ENCODE assay signal across 12 mouse cellular contexts in the genomic region with DNA sequence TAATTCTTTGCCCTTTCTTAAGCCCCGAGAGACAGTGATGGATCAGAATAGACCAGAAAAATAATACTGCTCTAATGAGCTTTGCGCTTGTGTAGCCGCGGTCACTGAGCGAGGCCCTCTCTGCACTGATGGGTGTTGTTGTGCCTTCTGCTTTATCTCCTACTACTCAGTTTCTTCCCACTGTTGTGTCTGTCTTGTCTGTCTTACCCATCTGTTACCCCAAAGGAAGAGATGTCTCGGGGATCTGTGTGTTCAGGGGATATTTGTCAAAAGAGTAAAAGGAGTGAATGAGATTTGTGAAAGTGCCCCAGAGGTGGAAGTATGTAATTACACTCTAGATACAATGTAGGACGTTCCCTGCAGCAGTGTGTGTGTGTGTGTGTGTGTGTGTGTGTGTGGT. TPM values are rescaled to one million over a fixed set of nuclear protein-coding genes. Genes with fewer than 3 reads are reported as not detected.
DNase-seq lines count a peak whose midpoint lies in the region; ATAC-seq and TF ChIP-seq lines count a peak whose summit lies in the region.
"Had no signal": no experiment of that assay in that cellular context is flagged by ENCODE, and none has a peak within 500 bp of the region (broad histone marks: within the 10 kb centered on the region; RNA-seq: fewer than 3 reads in every experiment).

No protein-coding gene starts in this region.

- ATAC-seq in intestine, embryonic 16.5 days = peak; percentile 52
- peak; percentile 47 for ATAC-seq in stomach, embryonic 15.5 days (ENCODE audit: insufficient read depth, low FRiP score, low read depth)

- H3K36me3 ChIP-seq in intestine, embryonic 16.5 days (ENCODE audit: control insufficient read depth, insufficient read depth, low read length) = no peaks in the 10 kb centered on the region
- no peaks in the 10 kb centered on the region for H3K36me3 ChIP-seq in stomach, embryonic 15.5 days
- H3K36me3 ChIP-seq: hindbrain, embryonic 15.5 days; limb, embryonic 13.5 days had no signal

- DNase-seq in layer of hippocampus, adult 9-10 months (ENCODE audit: low spot score) = peak; percentile 11
- DNase-seq in layer of hippocampus, postnatal 36 days = no peak
- peak; percentile 19 for DNase-seq in brain, embryonic 14.5 days (ENCODE audit: low read depth)
- no peak for DNase-seq in kidney, postnatal 4 days
- DNase-seq in left cerebral cortex, postnatal 10 days (ENCODE audit: extremely low spot score in 1 of 2, low spot score in 2 of 2) = no peak
- DNase-seq: cerebellum, postnatal 14 days; lung, postnatal 36 days had no signal

- no peak overlapping the region for H3K4me3 ChIP-seq in intestine, embryonic 16.5 days (ENCODE audit: low read length)
- no peak overlapping the region for H3K4me3 ChIP-seq in stomach, embryonic 15.5 days (replicated peaks)
- H3K4me3 ChIP-seq: hindbrain, embryonic 15.5 days; limb, embryonic 13.5 days had no signal

- no peak overlapping the region for H3K4me2 ChIP-seq in intestine, embryonic 16.5 days (ENCODE audit: low read depth, low read length)
- H3K4me2 ChIP-seq in stomach, embryonic 15.5 days = 0 out of 2 replicates have a peak overlapping the region, but pooled peaks have one; percentile 2
- H3K4me2 ChIP-seq: hindbrain, embryonic 15.5 days; limb, embryonic 13.5 days had no signal

- 41% methylated on average over 7 of the region's 7 CpGs for WGBS in intestine, embryonic 16.5 days
- 44% methylated on average over 7 of the region's 7 CpGs for WGBS in stomach, embryonic 15.5 days

- no peaks in the 10 kb centered on the region for H3K4me1 ChIP-seq in intestine, embryonic 16.5 days (ENCODE audit: control insufficient read depth, insufficient read depth, low read length)
- 0 out of 2 replicates have a peak, but pooled peaks cover 3% of the 10 kb centered on the region for H3K4me1 ChIP-seq in stomach, embryonic 15.5 days
- H3K4me1 ChIP-seq: hindbrain, embryonic 15.5 days; limb, embryonic 13.5 days had no signal

- H3K27ac ChIP-seq in intestine, embryonic 16.5 days (ENCODE audit: low read length) = peak overlapping the region; percentile 52; the same call in 1 of the 2 replicates
- H3K27ac ChIP-seq in stomach, embryonic 15.5 days = peak overlapping the region; percentile 36
- H3K27ac ChIP-seq: hindbrain, embryonic 15.5 days; limb, embryonic 13.5 days had no signal

- no peaks in the 10 kb centered on the region for H3K27me3 ChIP-seq in intestine, embryonic 16.5 days (replicated peaks; ENCODE audit: control insufficient read depth, insufficient read depth, low read length)
- H3K27me3 ChIP-seq in stomach, embryonic 15.5 days (replicated peaks) = no peaks in the 10 kb centered on the region
- H3K27me3 ChIP-seq: hindbrain, embryonic 15.5 days; limb, embryonic 13.5 days had no signal

- TF ChIP-seq POLR2A in brain, embryonic 14.5 days (IDR thresholded peaks at IDR 0.05; ENCODE audit: borderline replicate concordance, extremely low read depth, insufficient read depth, insufficient read length, poor library complexity, severe bottlenecking) = no peak

- no peak overlapping the region for H3K9ac ChIP-seq in intestine, embryonic 16.5 days (ENCODE audit: low read depth, low read length)
- H3K9ac ChIP-seq in stomach, embryonic 15.5 days = no peak overlapping the region
- H3K9ac ChIP-seq: hindbrain, embryonic 15.5 days; limb, embryonic 13.5 days had no signal

- H3K9me3 ChIP-seq in intestine, embryonic 16.5 days (ENCODE audit: control insufficient read depth, low read length) = peaks cover 3% of the 10 kb centered on the region; the same call in 1 of the 2 replicates
- no peaks in the 10 kb centered on the region for H3K9me3 ChIP-seq in stomach, embryonic 15.5 days
- H3K9me3 ChIP-seq: hindbrain, embryonic 15.5 days; limb, embryonic 13.5 days had no signal

- intact Hi-C loops in left cerebral cortex, postnatal 10 days (cut with DNase I) = no loop called here

- TF ChIP-seq CTCF in brain, embryonic 14.5 days (IDR thresholded peaks at IDR 0.05; ENCODE audit: borderline replicate concordance, extremely low read depth, insufficient read depth, insufficient read length) = no peak

RNA-seq across cellular contexts. Expression of a gene that starts 16.1 kb away (rescaled TPM):
- total RNA-seq in layer of hippocampus, postnatal 36 days (2021) = 1 to 10 TPM; 3.1 to 3.3 TPM
- 4.4 and 8.0 TPM in 2 replicates for polyA plus RNA-seq in brain, embryonic 14.5 days (2012; rRNA removed)
- 7.6 and 7.8 TPM in 2 replicates for polyA plus RNA-seq in intestine, embryonic 16.5 days (2015; fragmentation: Nextera tagmentation; extraction: Ambion mirVana)
- polyA plus RNA-seq in stomach, embryonic 15.5 days (2015; fragmentation: Nextera tagmentation; extraction: Ambion mirVana) = 12.5 and 17.9 TPM in 2 replicates
- total RNA-seq in left cerebral cortex, postnatal 10 days (2021) = 1 to 10 TPM; 8.2 TPM
- total RNA-seq: neutrophil, adult 5-6 weeks had no signal

RNA-seq across cellular contexts. Expression of a gene that starts 38.3 kb away (rescaled TPM):
- total RNA-seq in layer of hippocampus, postnatal 36 days (2021) = 100 to 1,000 TPM in 1 of 2 experiments, 10 to 100 TPM in 1; 93.1 to 101 TPM
- 98.2 and 115 TPM in 2 replicates for polyA plus RNA-seq in brain, embryonic 14.5 days (2012; rRNA removed)
- 145 and 153 TPM in 2 replicates for polyA plus RNA-seq in intestine, embryonic 16.5 days (2015; fragmentation: Nextera tagmentation; extraction: Ambion mirVana)
- polyA plus RNA-seq in stomach, embryonic 15.5 days (2015; fragmentation: Nextera tagmentation; extraction: Ambion mirVana) = 100 and 104 TPM in 2 replicates
- total RNA-seq in left cerebral cortex, postnatal 10 days (2021) = 100 to 1,000 TPM; 141 to 143 TPM

Comparison
In these comparisons a context has a peak if more than half of its experiments do, and no peak if none do; other contexts are left out.
1. DNase-seq: peak in layer of hippocampus, adult 9-10 months (single experiment) and brain, embryonic 14.5 days (single experiment); none in layer of hippocampus, postnatal 36 days (0 of 2), kidney, postnatal 4 days (0 of 2) and left cerebral cortex, postnatal 10 days (0 of 2).